ENCODE assay signal across 46 mouse cellular contexts in the genomic region with DNA sequence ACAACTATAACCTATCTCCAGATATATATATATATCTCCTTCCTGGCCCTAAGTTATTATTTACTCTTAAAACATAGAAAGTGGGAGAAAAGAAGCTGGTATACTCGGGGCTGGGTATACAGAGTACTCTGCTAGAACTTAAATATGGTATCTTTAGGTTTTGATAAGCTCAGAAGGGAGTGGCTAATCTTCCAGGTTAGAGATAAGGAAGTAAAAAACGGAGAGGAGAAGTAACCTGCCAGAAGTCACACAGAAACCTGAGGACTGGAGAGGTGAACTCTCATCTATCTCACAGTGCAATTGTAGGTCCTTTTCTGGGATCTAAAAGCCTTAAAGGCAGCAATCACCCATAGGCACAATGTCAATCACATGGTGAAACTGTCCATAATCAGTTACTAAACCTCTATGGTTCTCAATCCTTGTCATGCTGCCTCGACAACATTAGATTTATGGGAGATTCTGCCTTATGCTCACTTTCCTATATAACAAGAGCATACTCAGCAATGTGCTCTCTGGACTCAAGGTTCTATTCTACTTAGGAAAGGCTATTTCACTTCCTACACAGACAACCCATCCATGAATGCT. TPM values are rescaled to one million over a fixed set of nuclear protein-coding genes. Genes with fewer than 3 reads are reported as not detected.
"Had no signal": no experiment of that assay in that cellular context is flagged by ENCODE, and none has a peak within 500 bp of the region (broad histone marks: within the 10 kb centered on the region; RNA-seq: fewer than 3 reads in every experiment).

No protein-coding gene starts in this region.

- ATAC-seq: hindbrain, embryonic 16.5 days; hindbrain, postnatal 0 days; inflammation-experienced regulatory T-cells, adult 6 months; intestine, embryonic 15.5 days; intestine, embryonic 16.5 days; intestine, postnatal 0 days had no signal

- DNase-seq: heart, postnatal 10 days; heart, postnatal 14 days; heart, postnatal 36 days; heart, postnatal 4 days; kidney, adult 11 months; kidney, adult 18-20 months; kidney, adult 2 months; kidney, adult 8-10 months; kidney, adult 9 months; kidney, postnatal 10 days; kidney, postnatal 14 days; kidney, postnatal 25 days; kidney, postnatal 36 days; kidney, postnatal 4 days; layer of hippocampus, adult 9-11 months; layer of hippocampus, postnatal 36 days had no signal

- H3K27ac ChIP-seq: heart, embryonic 10.5 days; heart, embryonic 13.5 days; heart, embryonic 15.5 days; hindbrain, embryonic 10.5 days; hindbrain, embryonic 12.5 days; hindbrain, embryonic 13.5 days; hindbrain, embryonic 14.5 days; hindbrain, embryonic 15.5 days; hindbrain, postnatal 0 days; intestine, embryonic 15.5 days; kidney, embryonic 15.5 days; kidney, postnatal 0 days; layer of hippocampus, adult 2 months; left cerebral cortex, adult 2 months had no signal

- H3K4me2 ChIP-seq: heart, embryonic 11.5 days; heart, embryonic 13.5 days; heart, embryonic 15.5 days; hindbrain, embryonic 12.5 days; hindbrain, embryonic 13.5 days; hindbrain, embryonic 14.5 days; hindbrain, embryonic 15.5 days; intestine, embryonic 15.5 days; kidney, embryonic 15.5 days had no signal

- H3K36me3 ChIP-seq: heart, embryonic 10.5 days; heart, embryonic 13.5 days; heart, embryonic 15.5 days; hindbrain, embryonic 10.5 days; hindbrain, embryonic 12.5 days; hindbrain, embryonic 13.5 days; hindbrain, embryonic 15.5 days; intestine, embryonic 15.5 days; kidney, embryonic 15.5 days had no signal

- H3K4me1 ChIP-seq: heart, embryonic 15.5 days; hindbrain, embryonic 10.5 days; hindbrain, embryonic 12.5 days; hindbrain, embryonic 13.5 days; hindbrain, embryonic 15.5 days; intestine, embryonic 15.5 days had no signal

- H3K27me3 ChIP-seq: heart, embryonic 13.5 days; heart, embryonic 15.5 days; hindbrain, embryonic 12.5 days; hindbrain, embryonic 13.5 days; hindbrain, embryonic 15.5 days; intestine, embryonic 15.5 days; kidney, embryonic 15.5 days had no signal

- H3K9me3 ChIP-seq: heart, embryonic 10.5 days; heart, embryonic 13.5 days; heart, embryonic 15.5 days; hindbrain, embryonic 10.5 days; hindbrain, embryonic 12.5 days; hindbrain, embryonic 13.5 days; hindbrain, embryonic 15.5 days; intestine, embryonic 15.5 days; kidney, embryonic 15.5 days had no signal

- H3K4me3 ChIP-seq: heart, embryonic 10.5 days; heart, embryonic 13.5 days; heart, embryonic 15.5 days; hindbrain, embryonic 10.5 days; hindbrain, embryonic 12.5 days; hindbrain, embryonic 13.5 days; hindbrain, embryonic 15.5 days; intestine, embryonic 15.5 days; kidney, embryonic 15.5 days; layer of hippocampus, adult 2 months; left cerebral cortex, adult 2 months had no signal

- H3K9ac ChIP-seq: heart, embryonic 13.5 days; heart, embryonic 15.5 days; hindbrain, embryonic 12.5 days; hindbrain, embryonic 13.5 days; hindbrain, embryonic 14.5 days; hindbrain, embryonic 15.5 days; intestine, embryonic 15.5 days; kidney, embryonic 15.5 days had no signal

RNA-seq across cellular contexts. Expression of gene Clrn2, which starts 35.6 kb away (rescaled TPM):
- total RNA-seq: heart, postnatal 10 days; heart, postnatal 14 days; heart, postnatal 25 days; heart, postnatal 36 days; heart, postnatal 4 days; hematopoietic stem cell, adult 5-6 weeks; hindbrain, postnatal 0 days; layer of hippocampus, postnatal 10 days had no signal
- polyA plus RNA-seq: heart, embryonic 10.5 days; heart, embryonic 11.5 days; heart, embryonic 13.5 days; heart, embryonic 14.5 days; heart, embryonic 15.5 days; heart, embryonic 16.5 days; heart, postnatal 0 days; hindbrain, embryonic 11.5 days; inflammation-experienced regulatory T-cells, adult 6 months; intestine, embryonic 14.5 days; intestine, embryonic 15.5 days; intestine, embryonic 16.5 days; intestine, postnatal 0 days; kidney, adult 2 months; kidney, embryonic 14.5 days; kidney, embryonic 15.5 days; kidney, embryonic 16.5 days; kidney, postnatal 0 days; large intestine, adult 2 months had no signal
